Mouse (Mus musculus) urinary bladder, adult 2 months (tissue): Measurements from ENCODE around the gene Mrtfa. TPM values are rescaled to one million over a fixed set of nuclear protein-coding genes. Genes with fewer than 3 reads are reported as not detected.
A peak's percentile ranks its signal among the peaks of the same experiment; 100 is the strongest.

Experiments used
- DNase-seq: peaks from one replicate; pipeline ENCODE4 v3.0.0; 2022; ENCODE audit warnings: low spot score
- polyA plus RNA-seq: library from polyadenylated mRNA; depleted of rRNA; stranded (reverse); fragments of >200 nt; gene quantifications from 2 replicates; pipeline ENCODE4 v1.2.3, GENCODE M21; 2012

The Mrtfa gene
- polyA plus RNA-seq, 1 experiment = 9.3 TPM

- DNase-seq = no peak
These were observed 159.6 kb downstream of the Mrtfa start for GRCm38 (mm10) chr15:81030891-81031425.

GRCm38 (mm10) chr15:81027378-81028173 lies 163.0 kb downstream of the Mrtfa start:
- DNase-seq = peak; percentile 56

- DNase-seq = no peak
These were observed 163.7 kb downstream of the Mrtfa start for GRCm38 (mm10) chr15:81026901-81027300.

GRCm38 (mm10) chr15:81023842-81024241 lies 166.7 kb downstream of the Mrtfa start:
- DNase-seq = no peak

- DNase-seq = no peak
These were observed 168.1 kb downstream of the Mrtfa start for GRCm38 (mm10) chr15:81022437-81022836.

- DNase-seq = no peak
These were observed 169.2 kb downstream of the Mrtfa start for GRCm38 (mm10) chr15:81021377-81021776.

- no peak for DNase-seq
These were observed 173.2 kb downstream of the Mrtfa start for GRCm38 (mm10) chr15:81017308-81017707.

- DNase-seq = no peak
These were observed 174.1 kb downstream of the Mrtfa start for GRCm38 (mm10) chr15:81016488-81016887.

GRCm38 (mm10) chr15:81015068-81015744 lies 175.4 kb downstream of the Mrtfa start:
- no peak for DNase-seq

GRCm38 (mm10) chr15:81013186-81013585 lies 177.4 kb downstream of the Mrtfa start:
- DNase-seq = no peak

- no peak for DNase-seq
These were observed 178.2 kb downstream of the Mrtfa start for GRCm38 (mm10) chr15:81012359-81012758.

- no peak for DNase-seq
These were observed 179.0 kb downstream of the Mrtfa start for GRCm38 (mm10) chr15:81011523-81011922.

GRCm38 (mm10) chr15:81010114-81010513 lies 180.4 kb downstream of the Mrtfa start:
- no peak for DNase-seq

- no peak for DNase-seq
These were observed 181.9 kb downstream of the Mrtfa start for GRCm38 (mm10) chr15:81008689-81009123.

- DNase-seq = no peak
These were observed 182.7 kb downstream of the Mrtfa start for GRCm38 (mm10) chr15:81007905-81008304.

- no peak for DNase-seq
These were observed 183.2 kb downstream of the Mrtfa start for GRCm38 (mm10) chr15:81007339-81007738.

- DNase-seq = no peak
These were observed 184.3 kb downstream of the Mrtfa start for GRCm38 (mm10) chr15:81006127-81006735.

GRCm38 (mm10) chr15:81000419-81001138 lies 190.0 kb downstream of the Mrtfa start:
- no peak for DNase-seq

GRCm38 (mm10) chr15:80997077-80997476 lies 193.5 kb downstream of the Mrtfa start:
- DNase-seq = no peak

- DNase-seq = no peak
These were observed 194.3 kb downstream of the Mrtfa start for GRCm38 (mm10) chr15:80996090-80996835.

GRCm38 (mm10) chr15:80994959-80995358 lies 195.6 kb downstream of the Mrtfa start:
- DNase-seq = no peak
